Mouse (Mus musculus) right cerebral cortex, postnatal 4 days (tissue): ENCODE measurements at regions not wholly inside any gene's neighbourhood (a gene's known extent, or its start where the extent isn't known, plus 50 kb on each side); places are given as distances from the start of the nearest gene placed in this dataset.

Experiments
- DNase-seq: peaks from one replicate; pipeline ENCODE4 v3.0.0-alpha.2; 2022

GRCm38 (mm10) chr14:105779349-105779748 is 117.3 kb downstream of the Spry2 start:
- DNase-seq, result no peak

- DNase-seq, result no peak
Measured at GRCm38 (mm10) chr14:105773674-105774073, 122.9 kb downstream of the Spry2 start.

GRCm38 (mm10) chr14:105767100-105767499 is 129.5 kb downstream of the Spry2 start:
- no peak for DNase-seq

GRCm38 (mm10) chr14:105752509-105753375 is 143.9 kb downstream of the Spry2 start:
- DNase-seq, result no peak

GRCm38 (mm10) chr14:105751762-105752161 is 144.9 kb downstream of the Spry2 start:
- DNase-seq, result no peak

GRCm38 (mm10) chr14:105744578-105744977 is 152.0 kb downstream of the Spry2 start:
- DNase-seq, result no peak

GRCm38 (mm10) chr14:105744125-105744524 is 152.5 kb downstream of the Spry2 start:
- no peak for DNase-seq

- DNase-seq, result no peak
Measured at GRCm38 (mm10) chr14:105740889-105741288, 155.7 kb downstream of the Spry2 start.

- no peak for DNase-seq
Measured at GRCm38 (mm10) chr14:105738568-105738967, 158.1 kb downstream of the Spry2 start.

GRCm38 (mm10) chr14:105736352-105736751 is 160.3 kb downstream of the Spry2 start:
- DNase-seq, result no peak

- no peak for DNase-seq
Measured at GRCm38 (mm10) chr14:105734291-105734690, 162.3 kb downstream of the Spry2 start.

GRCm38 (mm10) chr14:105733013-105733728 is 163.4 kb downstream of the Spry2 start:
- peak; percentile 55 for DNase-seq

GRCm38 (mm10) chr14:105732221-105733012 is 164.2 kb downstream of the Spry2 start:
- peak; percentile 52 for DNase-seq

- no peak for DNase-seq
Measured at GRCm38 (mm10) chr14:105730786-105731185, 165.8 kb downstream of the Spry2 start.

- DNase-seq, result no peak
Measured at GRCm38 (mm10) chr14:105728841-105729240, 167.8 kb downstream of the Spry2 start.

- no peak for DNase-seq
Measured at GRCm38 (mm10) chr14:105725741-105726140, 170.9 kb downstream of the Spry2 start.

GRCm38 (mm10) chr14:105722923-105723322 is 173.7 kb downstream of the Spry2 start:
- DNase-seq, result no peak

GRCm38 (mm10) chr14:105721576-105721975 is 175.0 kb downstream of the Spry2 start:
- no peak for DNase-seq

GRCm38 (mm10) chr14:105720816-105721510 is 175.7 kb downstream of the Spry2 start:
- no peak for DNase-seq

- no peak for DNase-seq
Measured at GRCm38 (mm10) chr14:105718676-105719441, 177.8 kb downstream of the Spry2 start.

- no peak for DNase-seq
Measured at GRCm38 (mm10) chr14:105717821-105718220, 178.8 kb downstream of the Spry2 start.

- no peak for DNase-seq
Measured at GRCm38 (mm10) chr14:105708691-105709090, 187.9 kb downstream of the Spry2 start.
